Mouse (Mus musculus): ENCODE measurements at regions not wholly inside any gene's neighbourhood (a gene's known extent, or its start where the extent isn't known, plus 50 kb on each side); places are given as distances from the start of the nearest gene placed in this dataset.
A peak's percentile ranks its signal among the peaks of the same experiment; 100 is the strongest.

- DNase-seq, result peak; percentile 86
Measured at GRCm38 (mm10) chr2:144172100-144172770, 98.2 kb upstream of the Mgme1 start.

GRCm38 (mm10) chr2:144173358-144174106 is 96.9 kb upstream of the Mgme1 start:
- DNase-seq, result no peak

GRCm38 (mm10) chr2:144174366-144175035 is 96.0 kb upstream of the Mgme1 start:
- no peak for DNase-seq

- no peak for DNase-seq
Measured at GRCm38 (mm10) chr2:144176508-144177170, 93.8 kb upstream of the Mgme1 start.

GRCm38 (mm10) chr2:144177268-144177667 is 93.2 kb upstream of the Mgme1 start:
- DNase-seq, result no peak

- DNase-seq, result no peak
Measured at GRCm38 (mm10) chr2:144177920-144178319, 92.5 kb upstream of the Mgme1 start.

GRCm38 (mm10) chr2:144182108-144182507 is 88.4 kb upstream of the Mgme1 start:
- DNase-seq, result no peak

GRCm38 (mm10) chr2:144182542-144182941 is 87.9 kb upstream of the Mgme1 start:
- DNase-seq, result no peak

GRCm38 (mm10) chr2:144183371-144183944 is 87.0 kb upstream of the Mgme1 start:
- no peak for DNase-seq

GRCm38 (mm10) chr2:144185175-144185574 is 85.3 kb upstream of the Mgme1 start:
- DNase-seq, result no peak

GRCm38 (mm10) chr2:144186426-144186825 is 84.0 kb upstream of the Mgme1 start:
- DNase-seq, result no peak

- DNase-seq, result no peak
Measured at GRCm38 (mm10) chr2:144188076-144188475, 82.4 kb upstream of the Mgme1 start.

GRCm38 (mm10) chr2:144188485-144188884 is 82.0 kb upstream of the Mgme1 start:
- DNase-seq, result no peak

GRCm38 (mm10) chr2:144189756-144190155 is 80.7 kb upstream of the Mgme1 start:
- no peak for DNase-seq

GRCm38 (mm10) chr2:144191018-144191417 is 79.4 kb upstream of the Mgme1 start:
- no peak for DNase-seq

GRCm38 (mm10) chr2:144191707-144192106 is 78.8 kb upstream of the Mgme1 start:
- DNase-seq, result no peak

GRCm38 (mm10) chr2:144192428-144192827 is 78.0 kb upstream of the Mgme1 start:
- DNase-seq, result no peak

- DNase-seq, result no peak
Measured at GRCm38 (mm10) chr2:144195851-144196250, 74.6 kb upstream of the Mgme1 start.

- no peak for DNase-seq
Measured at GRCm38 (mm10) chr2:144197139-144197538, 73.3 kb upstream of the Mgme1 start.

- no peak for DNase-seq
Measured at GRCm38 (mm10) chr2:144198326-144199051, 72.0 kb upstream of the Mgme1 start.
